Mouse (Mus musculus) heart, embryonic 11.5 days (tissue): ENCODE data around the gene Tspan1. TPM values are rescaled to one million over a fixed set of nuclear protein-coding genes. Genes with fewer than 3 reads are reported as not detected.
A peak's percentile ranks its signal among the peaks of the same experiment; 100 is the strongest.

Experiments used
- ATAC-seq: fragments of 200-750 bp; cut with Nextera tagmentation; replicated peaks from 2 replicates; pipeline ENCODE4 v1.8.0; 2017; ENCODE audit warnings: moderate library complexity; ENCODE audit not compliant: insufficient number of reproducible peaks, low FRiP score, low TSS enrichment
- H3K27ac ChIP-seq: fragments of 300-500 bp; sonication (generic); 2 replicates; pipeline ENCODE4 v1.5.1; 2014; ENCODE audit warnings: mild to moderate bottlenecking, low read depth, low read length
- H3K27me3 ChIP-seq: fragments of 300-500 bp; sonication (generic); 2 replicates; pipeline ENCODE4 v1.6.1; 2014; ENCODE audit warnings: mild to moderate bottlenecking, low read length, mixed read lengths; ENCODE audit not compliant: control insufficient read depth, insufficient read depth
- H3K36me3 ChIP-seq: fragments of 300-500 bp; sonication (generic); 2 replicates; pipeline ENCODE4 v1.6.1; 2014; ENCODE audit warnings: mild to moderate bottlenecking, low read length, moderate library complexity, mixed read lengths; ENCODE audit not compliant: control insufficient read depth, insufficient read depth
- H3K4me1 ChIP-seq: fragments of 300-500 bp; sonication (generic); 2 replicates; pipeline ENCODE4 v1.6.1; 2014; ENCODE audit warnings: low read length; ENCODE audit not compliant: control insufficient read depth, insufficient read depth
- H3K4me2 ChIP-seq: fragments of 300-500 bp; sonication (generic); 2 replicates; pipeline ENCODE4 v1.6.1; 2014; ENCODE audit warnings: mild to moderate bottlenecking, moderate library complexity
- H3K4me3 ChIP-seq: fragments of 300-500 bp; sonication (generic); 2 replicates; pipeline ENCODE4 v1.5.1; 2014; ENCODE audit warnings: low read depth, low read length
- H3K9ac ChIP-seq: fragments of 300-500 bp; sonication (generic); 2 replicates; pipeline ENCODE4 v1.6.1; 2014; ENCODE audit warnings: mild to moderate bottlenecking, low read depth, low read length, moderate library complexity
- H3K9me3 ChIP-seq: fragments of 300-500 bp; sonication (generic); replicated peaks from 2 replicates; pipeline ENCODE4 v1.6.1; 2016; ENCODE audit warnings: low read length; ENCODE audit not compliant: control insufficient read depth
- WGBS: fragments of 180-500 bp; shearing (Covaris S2); extraction: QIAGEN DNeasy Blood & Tissue Kit; methylation state at CpG from one replicate; pipeline ENCODE4 v1.1.7; 2014; ENCODE audit not compliant: insufficient replicate concordance; 5-methylcytosine and 5-hydroxymethylcytosine counted together
- polyA plus RNA-seq: library from polyadenylated mRNA; unstranded; fragments of >200 nt; fragmentation: Nextera tagmentation; extraction: Ambion mirVana; gene quantifications from 2 replicates; pipeline ENCODE4 v1.2.1, GENCODE M21; 2014

Tspan1 gene
- polyA plus RNA-seq, 1 experiment from 2014 or later: not detected

- no peak overlapping the region for H3K27ac ChIP-seq
- H3K4me1 ChIP-seq: 0 out of 2 replicates have a peak, but pooled peaks cover 4% of the 10 kb centered on the region
- no peak overlapping the region for H3K9ac ChIP-seq
- no peak overlapping the region for H3K4me2 ChIP-seq
- peaks cover 26% of the 10 kb centered on the region for H3K36me3 ChIP-seq
- no peaks in the 10 kb centered on the region for H3K27me3 ChIP-seq
- no peak overlapping the region for H3K4me3 ChIP-seq
- no peaks in the 10 kb centered on the region for H3K9me3 ChIP-seq
- WGBS: 58% methylated on average over 3 of the region's 3 CpGs
- ATAC-seq: no peak
Observed at GRCm38 (mm10) chr4:116160769-116161168, 6.6 kb downstream of the Tspan1 start.

- no peak overlapping the region for H3K4me2 ChIP-seq
- H3K27me3 ChIP-seq: no peaks in the 10 kb centered on the region
- no peak overlapping the region for H3K27ac ChIP-seq
- no peak for ATAC-seq
- no peak overlapping the region for H3K9ac ChIP-seq
- H3K4me3 ChIP-seq: no peak overlapping the region
- H3K9me3 ChIP-seq: no peaks in the 10 kb centered on the region
- peaks cover 35% of the 10 kb centered on the region for H3K36me3 ChIP-seq
- 0 out of 2 replicates have a peak, but pooled peaks cover 4% of the 10 kb centered on the region for H3K4me1 ChIP-seq
- 80% methylated on average over 3 of the region's 3 CpGs for WGBS
Observed at GRCm38 (mm10) chr4:116159912-116160311, 7.5 kb downstream of the Tspan1 start.

- 97% methylated on average over 2 of the region's 2 CpGs for WGBS
- H3K27ac ChIP-seq: no peak overlapping the region
- no peaks in the 10 kb centered on the region for H3K9me3 ChIP-seq
- H3K9ac ChIP-seq: no peak overlapping the region
- ATAC-seq: no peak
- H3K27me3 ChIP-seq: no peaks in the 10 kb centered on the region
- H3K4me1 ChIP-seq: 0 out of 2 replicates have a peak, but pooled peaks cover 4% of the 10 kb centered on the region
- peaks cover 49% of the 10 kb centered on the region for H3K36me3 ChIP-seq
- H3K4me3 ChIP-seq: no peak overlapping the region
- H3K4me2 ChIP-seq: no peak overlapping the region
Observed at GRCm38 (mm10) chr4:116157882-116158281, 9.5 kb downstream of the Tspan1 start.

GRCm38 (mm10) chr4:116152702-116153101 is 14.7 kb downstream of the Tspan1 start:
- Histone ChIP-seq H3K4me3 (no peak overlapping the region), H3K9me3 (no peaks in the 10 kb centered on the region), H3K4me2 (no peak overlapping the region), H3K27ac (no peak overlapping the region), H3K9ac (no peak overlapping the region), H3K4me1 (peaks cover 6% of the 10 kb centered on the region), H3K27me3 (no peaks in the 10 kb centered on the region), H3K36me3 (peaks cover 46% of the 10 kb centered on the region)
- ATAC-seq: no peak
- 89% methylated on average over 15 of the region's 15 CpGs for WGBS

- peak within 1 kb of the TSS; percentile 88 for H3K27ac ChIP-seq
- H3K36me3 ChIP-seq: peaks cover 32% of the 10 kb centered on the region
- no peaks in the 10 kb centered on the region for H3K27me3 ChIP-seq
- WGBS: 71% methylated on average over 6 of the region's 6 CpGs
- peak within 1 kb of the TSS; percentile 81 for H3K4me2 ChIP-seq
- peak within 1 kb of the TSS; percentile 96 for H3K9ac ChIP-seq
- no peak for ATAC-seq
- peak within 1 kb of the TSS; percentile 90 for H3K4me3 ChIP-seq
- H3K9me3 ChIP-seq: no peaks in the 10 kb centered on the region
- H3K4me1 ChIP-seq: peaks cover 6% of the 10 kb centered on the region
Observed at GRCm38 (mm10) chr4:116151238-116151637, 16.2 kb downstream of the Tspan1 start, which contains the start of gene Lurap1. Lurap1 (minus strand) TSS chr4:116151338.

- Histone ChIP-seq H3K9ac (peak overlapping the region; percentile 96), H3K36me3 (peaks cover 28% of the 10 kb centered on the region), H3K27me3 (no peaks in the 10 kb centered on the region), H3K27ac (peak overlapping the region; percentile 88), H3K9me3 (no peaks in the 10 kb centered on the region), H3K4me2 (peak overlapping the region; percentile 81), H3K4me3 (peak overlapping the region; percentile 90), H3K4me1 (peaks cover 6% of the 10 kb centered on the region)
- 13% methylated on average over 4 of the region's 4 CpGs for WGBS
- 0 out of 2 replicates have a peak, but pooled peaks have one; percentile 1 for ATAC-seq
Observed at GRCm38 (mm10) chr4:116150862-116151221, 16.6 kb downstream of the Tspan1 start.

- peak; percentile 84 for ATAC-seq
- peaks cover 6% of the 10 kb centered on the region for H3K4me1 ChIP-seq
- peak overlapping the region; percentile 88 for H3K27ac ChIP-seq
- peak overlapping the region; percentile 81 for H3K4me2 ChIP-seq
- H3K27me3 ChIP-seq: no peaks in the 10 kb centered on the region
- H3K9ac ChIP-seq: peak overlapping the region; percentile 96
- H3K9me3 ChIP-seq: no peaks in the 10 kb centered on the region
- peaks cover 23% of the 10 kb centered on the region for H3K36me3 ChIP-seq
- under 1% methylated on average over 59 of the region's 73 CpGs for WGBS
- H3K4me3 ChIP-seq: peak overlapping the region; percentile 90
Observed at GRCm38 (mm10) chr4:116150156-116150861, 17.1 kb downstream of the Tspan1 start.

GRCm38 (mm10) chr4:116149812-116150155 is 17.6 kb downstream of the Tspan1 start:
- H3K9me3 ChIP-seq: no peaks in the 10 kb centered on the region
- no peaks in the 10 kb centered on the region for H3K27me3 ChIP-seq
- H3K4me2 ChIP-seq: peak overlapping the region; percentile 81
- peaks cover 6% of the 10 kb centered on the region for H3K4me1 ChIP-seq
- 14% methylated on average over 6 of the region's 6 CpGs for WGBS
- no peak for ATAC-seq
- H3K36me3 ChIP-seq: peaks cover 18% of the 10 kb centered on the region
- H3K27ac ChIP-seq: peak overlapping the region; percentile 88
- peak overlapping the region; percentile 90 for H3K4me3 ChIP-seq
- H3K9ac ChIP-seq: peak overlapping the region; percentile 96
